Mouse (Mus musculus): ENCODE measurements around the gene Ttc25.

GRCm38 (mm10) chr11:100613241-100613640 lies 67.8 kb downstream of the Ttc25 start:
- TF ChIP-seq TAL1 (IDR thresholded peaks at IDR 0.05; ENCODE audit: low read length) = no peak
- TF ChIP-seq GATA1 (IDR thresholded peaks at IDR 0.05; ENCODE audit: low read length) = no peak

All from erythroblast, embryonic 14.5 days (primary cell).